Mouse (Mus musculus) heart, adult 8-10 months (tissue): ENCODE results near the gene Vmn1r104. TPM values are rescaled to one million over a fixed set of nuclear protein-coding genes. Genes with fewer than 3 reads are reported as not detected.
"Not testable (repeated sequence)": the region's sequence is repeated elsewhere in the genome, so short reads cannot be mapped to it uniquely, and the experiment has no call there.

ENCODE experiments used
- DNase-seq: peaks from one replicate; pipeline ENCODE4 v3.0.0; 2022; ENCODE audit warnings: low spot score
- total RNA-seq, 4 experiments: library from RNA; stranded (reverse); gene quantifications; 2 replicates each; pipeline ENCODE4 v1.2.4; 2022

Vmn1r104 gene
- not detected for total RNA-seq

DNA sequence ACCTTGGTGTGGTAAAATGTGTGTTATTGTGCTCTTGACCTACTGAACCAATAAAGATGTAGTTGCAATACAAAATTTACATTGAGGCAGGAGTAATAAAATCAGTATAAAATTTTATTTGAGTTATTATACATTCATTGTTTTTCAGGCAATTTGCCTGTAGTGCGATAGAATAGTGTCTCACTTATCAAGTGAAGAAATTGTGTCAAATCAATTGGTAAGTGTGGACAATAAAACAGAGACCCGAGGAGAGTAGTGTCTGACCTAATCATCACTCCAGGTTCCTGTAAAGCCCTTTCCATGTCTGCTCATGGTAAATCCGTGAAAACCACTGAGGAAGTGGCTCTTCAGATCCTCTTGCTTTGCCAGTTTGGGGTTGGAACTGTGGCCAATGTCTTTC is at the start of gene Vmn1r104:
Gene Vmn1r104, plus strand, starts transcription at position 301 of the 400 bp plus-strand sequence.
- DNase-seq = not testable (repeated sequence)

DNA sequence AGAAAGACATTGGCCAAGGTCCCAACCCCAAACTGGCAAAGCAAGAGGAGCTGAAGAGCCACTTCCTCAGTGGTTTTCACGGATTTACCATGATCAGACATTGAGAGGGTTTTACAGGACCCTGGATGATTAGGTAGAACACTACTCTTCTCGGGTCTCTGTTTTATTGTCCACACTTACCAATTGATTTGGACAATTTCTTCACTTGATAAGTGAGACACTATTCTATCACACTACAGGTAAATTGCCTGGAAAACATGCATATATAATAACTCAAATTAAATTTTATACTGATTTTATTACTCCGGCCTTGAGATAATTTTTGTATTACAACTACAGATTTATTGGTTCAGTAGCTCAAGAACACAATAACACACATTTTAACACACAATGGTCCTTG is 23.2 kb upstream of the Vmn1r104 start, which contains the start of gene Vmn1r103:
Gene Vmn1r103, minus strand, starts transcription at position 101 of the 400 bp plus-strand sequence.
- not testable (repeated sequence) for DNase-seq

DNA sequence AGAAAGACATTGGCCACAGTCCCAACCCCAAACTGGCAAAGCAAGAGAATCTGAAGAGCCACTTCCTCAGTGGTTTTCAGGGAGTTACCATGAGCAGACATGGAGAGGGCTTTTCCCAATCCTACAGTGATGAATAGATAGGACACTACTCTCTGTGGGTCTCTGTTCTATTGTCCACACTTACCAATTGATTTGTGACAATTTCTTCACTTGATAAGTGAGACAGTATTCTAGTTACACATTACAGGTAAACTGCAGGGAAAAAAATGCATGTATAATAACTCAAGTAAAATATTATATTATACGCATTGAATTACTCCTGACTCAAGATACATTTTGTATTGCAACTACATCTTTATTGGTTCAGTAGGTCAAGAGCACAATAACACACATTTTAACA is 12.0 kb downstream of the Vmn1r104 start, which contains the start of gene Gm5726:
Gene Gm5726, minus strand, starts transcription at position 101 of the 400 bp plus-strand sequence.
- not testable (repeated sequence) for DNase-seq

DNA sequence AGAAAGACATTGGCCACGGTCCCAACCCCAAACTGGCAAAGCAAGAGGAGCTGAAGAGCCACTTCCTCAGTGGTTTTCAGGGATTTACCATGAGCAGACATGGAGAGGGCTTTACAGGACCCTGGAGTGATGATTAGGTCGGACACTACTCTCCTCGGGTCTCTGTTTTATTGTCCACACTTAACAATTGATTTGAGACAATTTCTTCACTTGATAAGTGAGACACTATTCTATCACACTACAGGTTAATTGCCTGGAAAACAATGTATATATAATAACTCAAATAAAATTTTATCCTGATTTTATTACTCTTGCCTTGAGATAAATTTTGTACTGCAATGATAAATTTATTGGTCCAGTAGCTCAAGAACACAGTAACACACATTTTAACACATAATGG is 42.5 kb downstream of the Vmn1r104 start, which contains the start of gene Gm4141:
Gene Gm4141, minus strand, starts transcription at position 101 of the 400 bp plus-strand sequence.
- DNase-seq = not testable (repeated sequence)

Other genes starting within 250 kb of the Vmn1r104 start
- not detected for gene Gm4133, start 199.8 kb upstream of the Vmn1r104 start, total RNA-seq
- gene Gm5728, start 158.4 kb upstream of the Vmn1r104 start, total RNA-seq = not detected
- not detected for gene Vmn1r100, start 115.9 kb upstream of the Vmn1r104 start, total RNA-seq
- not detected for gene Vmn1r101, start 91.2 kb upstream of the Vmn1r104 start, total RNA-seq
- not detected for gene Gm10670, start 58.9 kb upstream of the Vmn1r104 start, total RNA-seq
- not detected for gene Vmn1r103, start 23.3 kb upstream of the Vmn1r104 start, total RNA-seq
- not detected for gene Gm5726, start 11.9 kb downstream of the Vmn1r104 start, total RNA-seq
- not detected for gene Gm4141, start 42.4 kb downstream of the Vmn1r104 start, total RNA-seq
- not detected for gene Gm4513, start 65.2 kb downstream of the Vmn1r104 start, total RNA-seq
- gene Vmn1r107, start 135.1 kb downstream of the Vmn1r104 start, total RNA-seq = not detected
- gene Vmn1r111, start 169.4 kb downstream of the Vmn1r104 start, total RNA-seq = not detected
- not detected for gene Gm10668, start 196.8 kb downstream of the Vmn1r104 start, total RNA-seq
- not detected for gene Vmn1r112, start 237.3 kb downstream of the Vmn1r104 start, total RNA-seq